In the genomic region with DNA sequence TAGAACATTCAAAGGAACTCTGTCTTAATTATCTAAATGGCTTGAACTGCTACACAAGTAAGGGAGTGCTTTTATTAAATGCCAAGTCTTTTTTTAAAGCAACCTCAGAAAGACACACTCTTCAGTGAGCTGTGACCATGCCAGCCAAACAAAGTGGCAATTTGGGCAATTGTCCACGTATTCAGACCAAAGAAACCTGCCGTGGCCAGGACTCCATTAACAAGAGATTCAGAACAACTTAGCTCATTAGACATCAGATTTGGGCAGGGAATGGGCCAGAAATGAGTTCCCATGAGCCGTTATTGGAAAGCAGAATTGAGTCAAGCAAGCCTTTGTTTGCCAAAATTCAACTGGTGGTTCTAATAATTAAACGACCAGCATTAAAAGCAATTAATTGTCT, we compare ENCODE assay signal across 14 mouse cellular contexts.
A peak's percentile ranks its signal among the peaks of the same experiment; 100 is the strongest.
DNase-seq lines count a peak whose midpoint lies in the region; ATAC-seq and TF ChIP-seq lines count a peak whose summit lies in the region.
"Had no signal": no experiment of that assay in that cellular context is flagged by ENCODE, and none has a peak within 500 bp of the region (broad histone marks: within the 10 kb centered on the region; RNA-seq: fewer than 3 reads in every experiment).

No protein-coding gene starts in this region.

- no peak overlapping the region for H3K27ac ChIP-seq in layer of hippocampus, adult 2 months
- H3K27ac ChIP-seq in heart, embryonic 10.5 days = no peak overlapping the region
- H3K27ac ChIP-seq: embryonic facial prominence, embryonic 15.5 days; kidney, embryonic 15.5 days; liver, embryonic 13.5 days had no signal

- TF ChIP-seq POLR2A in brain, embryonic 14.5 days (IDR thresholded peaks at IDR 0.05; ENCODE audit: borderline replicate concordance, extremely low read depth, insufficient read depth, insufficient read length, poor library complexity, severe bottlenecking) = no peak

- H3K36me3 ChIP-seq in heart, embryonic 10.5 days = no peaks in the 10 kb centered on the region
- H3K36me3 ChIP-seq: embryonic facial prominence, embryonic 15.5 days; kidney, embryonic 15.5 days; liver, embryonic 13.5 days had no signal

- no peaks in the 10 kb centered on the region for H3K9me3 ChIP-seq in heart, embryonic 10.5 days
- H3K9me3 ChIP-seq: embryonic facial prominence, embryonic 15.5 days; kidney, embryonic 15.5 days had no signal

- ATAC-seq in CD4-positive, CD25-positive, alpha-beta regulatory T cell, adult 4 months = no peak
- ATAC-seq: inflammation-experienced regulatory T-cells, adult 6 months; lung, postnatal 0 days had no signal

- no peak overlapping the region for H3K4me3 ChIP-seq in layer of hippocampus, adult 2 months
- no peak overlapping the region for H3K4me3 ChIP-seq in heart, embryonic 10.5 days
- H3K4me3 ChIP-seq: embryonic facial prominence, embryonic 15.5 days; kidney, embryonic 15.5 days; liver, embryonic 13.5 days had no signal

- intact Hi-C loops in left cerebral cortex, postnatal 36 days (cut with DNase I) = no loop called here

- peak; percentile 20 to 76 for DNase-seq in layer of hippocampus, adult 2 months (ENCODE audit: low spot score in 2 of 2)
- no peak for DNase-seq in layer of hippocampus, postnatal 25 days (ENCODE audit: extremely low spot score in 1 of 2, low spot score in 1 of 2)
- DNase-seq in brain, embryonic 14.5 days (ENCODE audit: low read depth) = peak; percentile 96
- DNase-seq in frontal cortex, postnatal 10 days (ENCODE audit: low spot score in 2 of 2) = peak; percentile 17 to 34
- peak; percentile 10 to 19 for DNase-seq in left cerebral cortex, postnatal 36 days (ENCODE audit: low spot score in 2 of 2)
- no peak for DNase-seq in heart, embryonic 10.5 days (ENCODE audit: low spot score)
- DNase-seq: cerebellum, adult 11 months; heart, postnatal 4 days; liver, embryonic 13.5 days had no signal

- no peaks in the 10 kb centered on the region for H3K27me3 ChIP-seq in heart, embryonic 10.5 days (ENCODE audit: insufficient read depth, poor library complexity, severe bottlenecking)
- H3K27me3 ChIP-seq: embryonic facial prominence, embryonic 15.5 days; kidney, embryonic 15.5 days; liver, embryonic 13.5 days had no signal

- 82% methylated on average over 4 of the region's 4 CpGs for WGBS in heart, embryonic 10.5 days

- TF ChIP-seq CTCF in layer of hippocampus, adult 2 months (conservative IDR thresholded peaks at IDR 0.05) = no peak
- no peak for TF ChIP-seq CTCF in brain, embryonic 14.5 days (IDR thresholded peaks at IDR 0.05; ENCODE audit: borderline replicate concordance, extremely low read depth, insufficient read depth, insufficient read length)

- H3K4me1 ChIP-seq in heart, embryonic 10.5 days = no peaks in the 10 kb centered on the region
- H3K4me1 ChIP-seq: embryonic facial prominence, embryonic 15.5 days; kidney, embryonic 15.5 days; liver, embryonic 13.5 days had no signal

Comparison
In these comparisons a context has a peak if more than half of its experiments do, and no peak if none do; other contexts are left out.
1. DNase-seq: peak in layer of hippocampus, adult 2 months (2 of 2), brain, embryonic 14.5 days (single experiment), frontal cortex, postnatal 10 days (2 of 2) and left cerebral cortex, postnatal 36 days (2 of 2); none in layer of hippocampus, postnatal 25 days (0 of 2) and heart, embryonic 10.5 days (single experiment).